In genomic region chr16:44226706-44227291, GRCm38 (mm10) we compare ENCODE assay signal across 25 mouse cellular contexts. TPM values are rescaled to one million over a fixed set of nuclear protein-coding genes. Genes with fewer than 3 reads are reported as not detected.
A peak's percentile ranks its signal among the peaks of the same experiment; 100 is the strongest.
DNase-seq lines count a peak whose midpoint lies in the region; ATAC-seq lines count a peak whose summit lies in the region.
"Had no signal": no experiment of that assay in that cellular context is flagged by ENCODE, and none has a peak within 500 bp of the region (broad histone marks: within the 10 kb centered on the region; RNA-seq: fewer than 3 reads in every experiment).

No protein-coding gene starts in this region.

- intact Hi-C loops in gastrocnemius, postnatal 36 days (cut with DNase I), result no loop called here

- H3K4me2 ChIP-seq in forebrain, embryonic 14.5 days (ENCODE audit: low read length), result no peak overlapping the region
- H3K4me2 ChIP-seq: embryonic facial prominence, embryonic 13.5 days; embryonic facial prominence, embryonic 15.5 days; forebrain, embryonic 12.5 days; forebrain, embryonic 15.5 days had no signal

- H3K4me1 ChIP-seq in heart, embryonic 10.5 days, result peaks cover 2% of the 10 kb centered on the region
- H3K4me1 ChIP-seq in forebrain, embryonic 14.5 days (ENCODE audit: control insufficient read depth, insufficient read depth, low read length), result no peaks in the 10 kb centered on the region
- H3K4me1 ChIP-seq: embryonic facial prominence, embryonic 13.5 days; embryonic facial prominence, embryonic 15.5 days; forebrain, embryonic 10.5 days; forebrain, embryonic 12.5 days; forebrain, embryonic 15.5 days had no signal

- WGBS in heart, embryonic 10.5 days, result 89% methylated on average over 13 of the region's 13 CpGs
- WGBS in forebrain, embryonic 14.5 days, result 91% methylated on average over 13 of the region's 13 CpGs

- H3K9me3 ChIP-seq in heart, embryonic 10.5 days, result no peaks in the 10 kb centered on the region
- H3K9me3 ChIP-seq in forebrain, embryonic 14.5 days (replicated peaks; ENCODE audit: control insufficient read depth, low read length), result no peaks in the 10 kb centered on the region
- H3K9me3 ChIP-seq: embryonic facial prominence, embryonic 13.5 days; forebrain, embryonic 10.5 days; forebrain, embryonic 12.5 days; forebrain, embryonic 15.5 days had no signal

- no peaks in the 10 kb centered on the region for H3K36me3 ChIP-seq in heart, embryonic 10.5 days
- no peaks in the 10 kb centered on the region for H3K36me3 ChIP-seq in forebrain, embryonic 14.5 days (ENCODE audit: control insufficient read depth, insufficient read depth, low read length)
- H3K36me3 ChIP-seq: embryonic facial prominence, embryonic 15.5 days; forebrain, embryonic 12.5 days had no signal

- peak; percentile 55 for DNase-seq in gastrocnemius, adult 18-20 months (ENCODE audit: low spot score)
- no peak for DNase-seq in gastrocnemius, postnatal 36 days
- DNase-seq in heart, adult 11 months, result peak; percentile 55
- no peak for DNase-seq in heart, embryonic 10.5 days (ENCODE audit: low spot score)
- DNase-seq in brain, adult 2 months (ENCODE audit: low read depth, low spot score), result peak; percentile 70
- peak; percentile 65 for DNase-seq in skeletal muscle tissue, adult 2 months (ENCODE audit: low read depth, low spot score)
- DNase-seq in forebrain, embryonic 14.5 days (ENCODE audit: low spot score), result no peak
- DNase-seq in urinary bladder, postnatal 36 days (ENCODE audit: low spot score in 2 of 2), result no peak
- DNase-seq: adrenal gland, adult 8-10 months; adrenal gland, postnatal 14 days; adrenal gland, postnatal 36 days; cerebellum, adult 11 months; cerebellum, adult 18-20 months; cerebellum, adult 8-10 months; cerebellum, adult 9-11 months; cerebellum, postnatal 14 days; cerebellum, postnatal 36 days; embryo, embryonic 11 days; forebrain, postnatal 0 days had no signal

- H3K27ac ChIP-seq in heart, embryonic 10.5 days, result no peak overlapping the region
- no peak overlapping the region for H3K27ac ChIP-seq in forebrain, embryonic 14.5 days (ENCODE audit: low read depth, low read length)
- H3K27ac ChIP-seq: embryonic facial prominence, embryonic 13.5 days; forebrain, embryonic 10.5 days; forebrain, embryonic 12.5 days; forebrain, embryonic 15.5 days had no signal

- H3K4me3 ChIP-seq in heart, embryonic 10.5 days, result no peak overlapping the region
- H3K4me3 ChIP-seq in forebrain, embryonic 14.5 days (ENCODE audit: low read depth, low read length), result no peak overlapping the region
- H3K4me3 ChIP-seq: embryonic facial prominence, embryonic 13.5 days; embryonic facial prominence, embryonic 15.5 days; erythroblast, embryonic 14.5 days; forebrain, embryonic 10.5 days; forebrain, embryonic 12.5 days; forebrain, embryonic 15.5 days had no signal

- H3K9ac ChIP-seq in forebrain, embryonic 14.5 days (ENCODE audit: low read length), result no peak overlapping the region
- H3K9ac ChIP-seq: embryonic facial prominence, embryonic 13.5 days; embryonic facial prominence, embryonic 15.5 days; forebrain, embryonic 12.5 days; forebrain, embryonic 15.5 days; forebrain, postnatal 0 days had no signal

- H3K27me3 ChIP-seq in heart, embryonic 10.5 days (ENCODE audit: insufficient read depth, poor library complexity, severe bottlenecking), result no peaks in the 10 kb centered on the region
- no peaks in the 10 kb centered on the region for H3K27me3 ChIP-seq in forebrain, embryonic 14.5 days (replicated peaks; ENCODE audit: control insufficient read depth, insufficient read depth, low read length)
- H3K27me3 ChIP-seq: embryonic facial prominence, embryonic 13.5 days; embryonic facial prominence, embryonic 15.5 days; forebrain, embryonic 12.5 days; forebrain, embryonic 15.5 days had no signal

- no peak for ATAC-seq in forebrain, embryonic 14.5 days
- ATAC-seq: forebrain, embryonic 15.5 days; forebrain, postnatal 0 days had no signal

RNA-seq across cellular contexts. Expression of gene Usf3, which starts 53.8 kb away (rescaled TPM):
- total RNA-seq in gastrocnemius, adult 18-20 months (2021), result 10 to 100 TPM; 43.0 to 52.5 TPM
- total RNA-seq in gastrocnemius, postnatal 36 days (2021), result 10 to 100 TPM; 33.2 to 35.6 TPM
- 2.4 and 2.8 TPM in 2 replicates for polyA plus RNA-seq in heart, embryonic 10.5 days (2016; fragmentation: Nextera tagmentation; extraction: Ambion mirVana)
- polyA plus RNA-seq in forebrain, embryonic 14.5 days (2014; fragmentation: Nextera tagmentation; extraction: Ambion mirVana), result 4.3 and 4.6 TPM in 2 replicates

Comparison
In these comparisons a context has a peak if more than half of its experiments do, and no peak if none do; other contexts are left out.
1. DNase-seq: peak in gastrocnemius, adult 18-20 months (single experiment), heart, adult 11 months (single experiment), brain, adult 2 months (single experiment) and skeletal muscle tissue, adult 2 months (single experiment); none in gastrocnemius, postnatal 36 days (0 of 2), heart, embryonic 10.5 days (single experiment), forebrain, embryonic 14.5 days (single experiment) and urinary bladder, postnatal 36 days (0 of 2).